Mouse (Mus musculus) cerebellum, postnatal 14 days (tissue): ENCODE results near the gene Map4k3.
A peak's percentile ranks its signal among the peaks of the same experiment; 100 is the strongest.

ENCODE experiments used
- DNase-seq, 2 experiments: peaks; one replicate each; pipeline ENCODE4 v3.0.0; 2021; ENCODE audit warnings: mixed read lengths in 2 of 2

Gene Map4k3

GRCm38 (mm10) chr17:80729080-80729749 is 930 bp upstream of the Map4k3 start:
- no peak for DNase-seq

- peak; percentile 70 to 71 for DNase-seq
These were observed 839 bp downstream of the Map4k3 start for GRCm38 (mm10) chr17:80727341-80727951.

GRCm38 (mm10) chr17:80726821-80727220 is 1.5 kb downstream of the Map4k3 start:
- peak; percentile 60 to 75 for DNase-seq

- DNase-seq: no peak
These were observed 5.2 kb downstream of the Map4k3 start for GRCm38 (mm10) chr17:80723092-80723491.

- no peak for DNase-seq
These were observed 6.6 kb downstream of the Map4k3 start for GRCm38 (mm10) chr17:80721670-80722069.

- DNase-seq: no peak
These were observed 9.0 kb downstream of the Map4k3 start for GRCm38 (mm10) chr17:80719309-80719708.

- DNase-seq: no peak
These were observed 10.0 kb downstream of the Map4k3 start for GRCm38 (mm10) chr17:80718243-80718642.

- DNase-seq: no peak
These were observed 14.7 kb downstream of the Map4k3 start for GRCm38 (mm10) chr17:80713588-80713987.

GRCm38 (mm10) chr17:80709921-80710838 is 18.1 kb downstream of the Map4k3 start:
- DNase-seq: peak; percentile 80 to 82

GRCm38 (mm10) chr17:80708803-80709202 is 19.5 kb downstream of the Map4k3 start:
- DNase-seq: no peak

- peak in 1 of 2 experiments; percentile 47 for DNase-seq
These were observed 21.1 kb downstream of the Map4k3 start for GRCm38 (mm10) chr17:80707176-80707575.

- no peak for DNase-seq
These were observed 21.7 kb downstream of the Map4k3 start for GRCm38 (mm10) chr17:80706608-80707007.

GRCm38 (mm10) chr17:80701687-80702086 is 26.6 kb downstream of the Map4k3 start:
- no peak for DNase-seq

GRCm38 (mm10) chr17:80698930-80699329 is 29.4 kb downstream of the Map4k3 start:
- DNase-seq: no peak

- no peak for DNase-seq
These were observed 29.9 kb downstream of the Map4k3 start for GRCm38 (mm10) chr17:80698191-80698901.

GRCm38 (mm10) chr17:80696956-80697355 is 31.3 kb downstream of the Map4k3 start:
- DNase-seq: no peak

GRCm38 (mm10) chr17:80696210-80696609 is 32.1 kb downstream of the Map4k3 start:
- DNase-seq: no peak

- no peak for DNase-seq
These were observed 34.6 kb downstream of the Map4k3 start for GRCm38 (mm10) chr17:80693707-80694106.

GRCm38 (mm10) chr17:80692183-80692582 is 36.1 kb downstream of the Map4k3 start:
- DNase-seq: no peak

- DNase-seq: peak; percentile 34 to 36
These were observed 39.6 kb downstream of the Map4k3 start for GRCm38 (mm10) chr17:80688701-80689100.

- DNase-seq: no peak
These were observed 42.2 kb downstream of the Map4k3 start for GRCm38 (mm10) chr17:80686066-80686465.

- DNase-seq: peak; percentile 58 to 64
These were observed 44.3 kb downstream of the Map4k3 start for GRCm38 (mm10) chr17:80683821-80684576.
